Mouse (Mus musculus) midbrain, postnatal 0 days (tissue): ENCODE results near the gene Pole4. TPM values are rescaled to one million over a fixed set of nuclear protein-coding genes. Genes with fewer than 3 reads are reported as not detected.
"Not testable (repeated sequence)": the region's sequence is repeated elsewhere in the genome, so short reads cannot be mapped to it uniquely, and the experiment has no call there.

Source experiments
- ATAC-seq: fragments of 200-750 bp; cut with Nextera tagmentation; 2 replicates; pipeline ENCODE4 v1.8.0; 2017; ENCODE audit warnings: moderate number of reproducible peaks, mild to moderate bottlenecking, moderate TSS enrichment, moderate library complexity; ENCODE audit not compliant: low FRiP score
- DNase-seq: peaks from one replicate; pipeline ENCODE4 v3.0.0-alpha.2; 2015; ENCODE audit warnings: low spot score
- H3K27ac ChIP-seq: fragments of 300-500 bp; sonication (generic); 2 replicates; pipeline ENCODE4 v1.5.1; 2014; ENCODE audit warnings: low read depth, mild to moderate bottlenecking, low read length, mixed read lengths
- H3K27me3 ChIP-seq: fragments of 300-500 bp; sonication (generic); 2 replicates; pipeline ENCODE4 v1.6.1; 2014; ENCODE audit warnings: low read length, control low read depth, mixed read lengths; ENCODE audit not compliant: insufficient read depth
- H3K36me3 ChIP-seq: fragments of 300-500 bp; sonication (generic); 2 replicates; pipeline ENCODE4 v1.6.1; 2014; ENCODE audit warnings: low read length, control low read depth, mixed read lengths; ENCODE audit not compliant: insufficient read depth
- H3K4me1 ChIP-seq: fragments of 300-500 bp; sonication (generic); 2 replicates; pipeline ENCODE4 v1.6.1; 2014; ENCODE audit warnings: mild to moderate bottlenecking, control low read depth, antibody characterized with exemption, low read length, mixed read lengths; ENCODE audit not compliant: insufficient read depth
- H3K4me2 ChIP-seq: fragments of 300-500 bp; sonication (generic); 2 replicates; pipeline ENCODE4 v1.6.1; 2014; ENCODE audit warnings: low read depth, mild to moderate bottlenecking, low read length, mixed read lengths; ENCODE audit not compliant: poor library complexity, severe bottlenecking
- H3K4me3 ChIP-seq: fragments of 300-500 bp; sonication (generic); 2 replicates; pipeline ENCODE4 v1.5.1; 2014; ENCODE audit warnings: low read depth, mild to moderate bottlenecking, low read length, moderate library complexity
- H3K9ac ChIP-seq: fragments of 300-500 bp; sonication (generic); replicated peaks from 2 replicates; pipeline ENCODE4 v1.6.1; 2014; ENCODE audit warnings: mild to moderate bottlenecking, low read length, moderate library complexity, mixed read lengths; ENCODE audit not compliant: poor library complexity, severe bottlenecking
- H3K9me3 ChIP-seq: fragments of 300-500 bp; sonication (generic); 2 replicates; pipeline ENCODE4 v1.6.1; 2016; ENCODE audit warnings: low read length, control low read depth
- CTCF ChIP-seq: IDR thresholded peaks from 2 replicates; pipeline ENCODE4 v1.5.1; 2016; ENCODE audit warnings: antibody characterized with exemption, mild to moderate bottlenecking
- WGBS: fragments of 180-500 bp; shearing (Covaris S2); extraction: QIAGEN DNeasy Blood & Tissue Kit; methylation state at CpG from one replicate; pipeline ENCODE4 v1.1.7; 2014; 5-methylcytosine and 5-hydroxymethylcytosine counted together
- polyA plus RNA-seq: library from polyadenylated mRNA; unstranded; fragments of >200 nt; fragmentation: Nextera tagmentation; extraction: Ambion mirVana; gene quantifications from 2 replicates; pipeline ENCODE4 v1.2.1, GENCODE M21; 2015
- total RNA-seq: library from RNA; depleted of rRNA; stranded (reverse); fragments of >200 nt; gene quantifications from 2 replicates; pipeline ENCODE4 v1.2.3, GENCODE M21; 2014

Gene Pole4
- total and polyA plus RNA-seq, 2 experiments from 2014 or later: 68.2 to 134 TPM

- no peak for ATAC-seq
- no peaks in the 10 kb centered on the region for H3K4me1 ChIP-seq
- WGBS: 97% methylated on average over 1 of the region's 1 CpGs
Measured at GRCm38 (mm10) chr6:82647001-82647400, 58.2 kb downstream of the Pole4 start.

GRCm38 (mm10) chr6:82640046-82640445 lies 65.1 kb downstream of the Pole4 start:
- Histone ChIP-seq H3K4me2 (no peak overlapping the region), H3K4me1 (no peaks in the 10 kb centered on the region), H3K9me3 (no peaks in the 10 kb centered on the region), H3K27me3 (no peaks in the 10 kb centered on the region), H3K36me3 (no peaks in the 10 kb centered on the region), H3K4me3 (no peak overlapping the region), H3K9ac (no peak overlapping the region), H3K27ac (no peak overlapping the region)
- DNase-seq (no peak), ATAC-seq (no peak)
- no peak for TF ChIP-seq CTCF
- 75% methylated on average over 4 of the region's 4 CpGs for WGBS

More at GRCm38 (mm10) chr6:82647001-82647400, 58.2 kb downstream of the Pole4 start:
- Histone ChIP-seq H3K4me3 (no peak overlapping the region), H3K36me3 (no peaks in the 10 kb centered on the region), H3K4me2 (no peak overlapping the region), H3K9ac (no peak overlapping the region), H3K9me3 (no peaks in the 10 kb centered on the region), H3K27me3 (no peaks in the 10 kb centered on the region), H3K27ac (no peak overlapping the region)
- TF ChIP-seq CTCF: no peak
- no peak for DNase-seq

- not testable (repeated sequence) for H3K4me1 ChIP-seq, H3K36me3 ChIP-seq, H3K4me2 ChIP-seq, H3K9me3 ChIP-seq, H3K27me3 ChIP-seq, DNase-seq, H3K4me3 ChIP-seq, H3K9ac ChIP-seq, H3K27ac ChIP-seq, ATAC-seq
- WGBS: 97% methylated on average over 7 of the region's 8 CpGs
Measured at GRCm38 (mm10) chr6:82625331-82625730, 79.8 kb downstream of the Pole4 start.

- peaks cover 6% of the 10 kb centered on the region; the same call in 1 of the 2 replicates for H3K4me1 ChIP-seq
- 53% methylated on average over 4 of the region's 4 CpGs for WGBS
- no peak for ATAC-seq
- H3K4me3 ChIP-seq: no peak overlapping the region
- no peak overlapping the region for H3K4me2 ChIP-seq
- TF ChIP-seq CTCF: no peak
- H3K27me3 ChIP-seq: no peaks in the 10 kb centered on the region
- H3K9me3 ChIP-seq: no peaks in the 10 kb centered on the region
- no peak overlapping the region for H3K27ac ChIP-seq
- no peaks in the 10 kb centered on the region for H3K36me3 ChIP-seq
- DNase-seq: no peak
- H3K9ac ChIP-seq: no peak overlapping the region
Measured at GRCm38 (mm10) chr6:82613201-82613600, 92.0 kb downstream of the Pole4 start.

GRCm38 (mm10) chr6:82611049-82611448 lies 94.1 kb downstream of the Pole4 start:
- Histone ChIP-seq H3K27ac (no peak overlapping the region), H3K4me3 (no peak overlapping the region), H3K4me1 (peaks cover 6% of the 10 kb centered on the region; the same call in 1 of the 2 replicates), H3K4me2 (no peak overlapping the region), H3K27me3 (no peaks in the 10 kb centered on the region), H3K9me3 (no peaks in the 10 kb centered on the region), H3K9ac (no peak overlapping the region), H3K36me3 (no peaks in the 10 kb centered on the region)
- ATAC-seq (0 out of 2 replicates have a peak, but pooled peaks have one; percentile 20), DNase-seq (no peak)
- TF ChIP-seq CTCF: no peak
- WGBS: 75% methylated on average over 9 of the region's 9 CpGs

- Histone ChIP-seq H3K27me3 (no peaks in the 10 kb centered on the region), H3K4me2 (peak overlapping the region; percentile 9; the same call in 1 of the 2 replicates), H3K9ac (no peak overlapping the region), H3K4me3 (no peak overlapping the region), H3K9me3 (no peaks in the 10 kb centered on the region), H3K36me3 (no peaks in the 10 kb centered on the region), H3K27ac (peak overlapping the region; percentile 65), H3K4me1 (peaks cover 6% of the 10 kb centered on the region; the same call in 1 of the 2 replicates)
- ATAC-seq (peak; percentile 83; the same call in 1 of the 2 replicates), DNase-seq (peak; percentile 68)
- WGBS: 23% methylated on average over 7 of the region's 7 CpGs
- TF ChIP-seq CTCF: no peak
Measured at GRCm38 (mm10) chr6:82609339-82609926, 95.7 kb downstream of the Pole4 start.
